Mouse (Mus musculus) stomach, postnatal 0 days (tissue): ENCODE data around the gene Stn1. TPM values are rescaled to one million over a fixed set of nuclear protein-coding genes. Genes with fewer than 3 reads are reported as not detected.
A peak's percentile ranks its signal among the peaks of the same experiment; 100 is the strongest.

Source experiments
- ATAC-seq: fragments of 200-750 bp; cut with Nextera tagmentation; 2 replicates; pipeline ENCODE4 v1.8.0; 2017; ENCODE audit not compliant: low FRiP score, low TSS enrichment
- DNase-seq: peaks from one replicate; pipeline ENCODE4 v3.0.0-alpha.2; 2016; ENCODE audit warnings: low spot score
- H3K27ac ChIP-seq: fragments of 300-500 bp; sonication (generic); replicated peaks from 2 replicates; pipeline ENCODE4 v1.5.1; 2014; ENCODE audit warnings: mild to moderate bottlenecking, control low read depth
- H3K27me3 ChIP-seq: fragments of 300-500 bp; sonication (generic); 2 replicates; pipeline ENCODE4 v1.6.1; 2014; ENCODE audit warnings: low read length; ENCODE audit not compliant: control insufficient read depth, insufficient read depth
- H3K36me3 ChIP-seq: fragments of 300-500 bp; sonication (generic); 2 replicates; pipeline ENCODE4 v1.6.1; 2014; ENCODE audit warnings: low read length, mixed read lengths; ENCODE audit not compliant: control insufficient read depth, insufficient read depth
- H3K4me1 ChIP-seq: fragments of 300-500 bp; sonication (generic); replicated peaks from 2 replicates; pipeline ENCODE4 v1.6.1; 2014; ENCODE audit warnings: antibody characterized with exemption; ENCODE audit not compliant: control insufficient read depth, insufficient read depth
- H3K4me2 ChIP-seq: fragments of 300-500 bp; sonication (generic); replicated peaks from 2 replicates; pipeline ENCODE4 v1.6.1; 2014; ENCODE audit warnings: low read depth, mild to moderate bottlenecking, control low read depth, moderate library complexity
- H3K4me3 ChIP-seq: fragments of 300-500 bp; sonication (generic); 2 replicates; pipeline ENCODE4 v1.5.1; 2014; ENCODE audit warnings: low read depth, low read length, control low read depth
- H3K9ac ChIP-seq: fragments of 300-500 bp; sonication (generic); 2 replicates; pipeline ENCODE4 v1.6.1; 2014; ENCODE audit warnings: mild to moderate bottlenecking, low read length, control low read depth, mixed read lengths
- H3K9me3 ChIP-seq: fragments of 300-500 bp; sonication (generic); 2 replicates; pipeline ENCODE4 v1.6.1; 2016; ENCODE audit warnings: low read length; ENCODE audit not compliant: control insufficient read depth
- CTCF ChIP-seq: IDR thresholded peaks from 2 replicates; pipeline ENCODE4 v1.5.1; 2016; ENCODE audit warnings: antibody characterized with exemption, low read depth, mild to moderate bottlenecking, moderate library complexity
- EP300 ChIP-seq: optimal IDR thresholded peaks from 2 replicates; pipeline ENCODE3; 2016; ENCODE audit warnings: antibody characterized with exemption
- WGBS: fragments of 180-500 bp; shearing (Covaris S2); extraction: QIAGEN DNeasy Blood & Tissue Kit; methylation state at CpG from one replicate; pipeline ENCODE4 v1.1.7; 2014; 5-methylcytosine and 5-hydroxymethylcytosine counted together
- polyA plus RNA-seq: library from polyadenylated mRNA; unstranded; fragments of >200 nt; fragmentation: Nextera tagmentation; extraction: Ambion mirVana; gene quantifications from 2 replicates; pipeline ENCODE4 v1.2.1, GENCODE M21; 2015

The Stn1 gene
- polyA plus RNA-seq, 1 experiment from 2014 or later = 25.9 TPM

GRCm38 (mm10) chr19:47473453-47473852 lies 63.9 kb downstream of the Stn1 start:
- H3K36me3 ChIP-seq = no peaks in the 10 kb centered on the region
- ATAC-seq (no peak), DNase-seq (no peak)
- no peak overlapping the region for H3K4me2 ChIP-seq
- H3K27me3 ChIP-seq = no peaks in the 10 kb centered on the region
- no peaks in the 10 kb centered on the region for H3K9me3 ChIP-seq
- WGBS = 71% methylated on average over 3 of the region's 3 CpGs
- no peaks in the 10 kb centered on the region for H3K4me1 ChIP-seq
- no peak overlapping the region for H3K4me3 ChIP-seq
- H3K9ac ChIP-seq = no peak overlapping the region
- TF ChIP-seq CTCF = no peak
- no peak for TF ChIP-seq EP300
- H3K27ac ChIP-seq = no peak overlapping the region

- peak; percentile 56 for DNase-seq
These were observed 64.4 kb downstream of the Stn1 start for GRCm38 (mm10) chr19:47472881-47473400.

GRCm38 (mm10) chr19:47471808-47472207 lies 65.5 kb downstream of the Stn1 start:
- Histone ChIP-seq H3K4me1 (no peaks in the 10 kb centered on the region), H3K4me2 (no peak overlapping the region), H3K4me3 (no peak overlapping the region), H3K9ac (no peak overlapping the region), H3K9me3 (no peaks in the 10 kb centered on the region), H3K27ac (no peak overlapping the region), H3K27me3 (no peaks in the 10 kb centered on the region), H3K36me3 (no peaks in the 10 kb centered on the region)
- TF ChIP-seq CTCF (no peak), EP300 (no peak)
- 72% methylated on average over 4 of the region's 4 CpGs for WGBS
- DNase-seq (no peak), ATAC-seq (no peak)

More at GRCm38 (mm10) chr19:47472881-47473400, 64.4 kb downstream of the Stn1 start:
- ATAC-seq = peak; percentile 71; the same call in 1 of the 2 replicates
- 33% methylated on average over 15 of the region's 15 CpGs for WGBS
- H3K4me1 ChIP-seq = no peaks in the 10 kb centered on the region
- no peak for TF ChIP-seq CTCF
- TF ChIP-seq EP300 = no peak
- no peaks in the 10 kb centered on the region for H3K36me3 ChIP-seq
- no peak overlapping the region for H3K4me2 ChIP-seq
- H3K27me3 ChIP-seq = no peaks in the 10 kb centered on the region
- no peak overlapping the region for H3K4me3 ChIP-seq
- no peak overlapping the region for H3K9ac ChIP-seq
- no peaks in the 10 kb centered on the region for H3K9me3 ChIP-seq
- H3K27ac ChIP-seq = no peak overlapping the region

DNA sequence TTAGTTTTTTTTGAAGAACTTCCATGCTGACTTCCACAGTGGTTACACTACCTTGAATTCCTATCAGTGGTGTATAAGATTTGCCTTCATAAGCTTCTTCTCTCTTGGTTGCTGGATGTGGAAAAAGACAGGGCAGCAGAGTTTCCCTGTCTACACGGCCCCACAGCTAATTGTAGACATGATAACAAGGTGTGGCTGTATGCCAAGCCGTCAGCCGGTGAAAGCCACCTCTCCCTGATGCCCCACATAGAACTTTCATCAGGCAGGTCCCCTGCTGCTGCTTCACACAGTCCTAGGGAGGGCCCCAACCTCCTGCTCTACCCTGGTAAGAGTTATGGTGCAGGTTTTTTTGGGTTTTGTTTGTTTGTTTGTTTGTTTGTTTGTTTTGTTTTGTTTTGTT lies 68.6 kb downstream of the Stn1 start:
- WGBS = 58% methylated on average over 3 of the region's 3 CpGs
- Histone ChIP-seq H3K9me3 (no peaks in the 10 kb centered on the region), H3K27me3 (no peaks in the 10 kb centered on the region)

DNA sequence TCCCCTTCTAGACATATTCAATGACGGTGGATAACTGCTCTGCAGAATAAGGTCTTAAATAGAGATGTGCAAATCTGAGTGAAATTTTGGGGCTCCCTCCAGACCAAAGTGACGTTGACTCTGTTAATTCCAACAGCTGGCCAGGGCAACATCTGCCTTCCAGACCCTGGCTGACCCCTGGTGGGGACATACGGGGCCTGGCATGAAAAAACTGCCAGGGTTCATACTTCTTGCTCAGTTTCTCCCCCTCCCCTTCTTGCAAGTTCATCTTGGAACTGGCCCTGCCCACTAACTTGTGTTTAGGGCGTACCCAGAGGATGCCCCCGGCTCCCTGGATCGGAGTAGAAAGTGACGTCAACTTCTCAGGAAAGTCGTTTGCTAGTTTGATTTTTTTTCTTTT lies 70.5 kb downstream of the Stn1 start:
- Histone ChIP-seq H3K4me2 (no peak overlapping the region), H3K4me1 (peaks cover 5% of the 10 kb centered on the region), H3K9me3 (no peaks in the 10 kb centered on the region), H3K4me3 (no peak overlapping the region), H3K27me3 (no peaks in the 10 kb centered on the region), H3K27ac (no peak overlapping the region), H3K36me3 (no peaks in the 10 kb centered on the region), H3K9ac (no peak overlapping the region)
- no peak for ATAC-seq
- WGBS = 68% methylated on average over 8 of the region's 8 CpGs
- TF ChIP-seq EP300 = no peak
- peak; percentile 19; the same call in 1 of the 2 replicates for TF ChIP-seq CTCF
- no peak for DNase-seq

More for the DNA sequence above, 68.6 kb downstream of the Stn1 start:
- no peaks in the 10 kb centered on the region for H3K36me3 ChIP-seq
- DNase-seq = no peak
- no peak for ATAC-seq
- H3K9ac ChIP-seq = no peak overlapping the region
- H3K4me3 ChIP-seq = no peak overlapping the region
- TF ChIP-seq EP300 (no peak), CTCF (no peak)
- no peak overlapping the region for H3K4me2 ChIP-seq
- H3K4me1 ChIP-seq = no peaks in the 10 kb centered on the region
- no peak overlapping the region for H3K27ac ChIP-seq

GRCm38 (mm10) chr19:47465467-47465866 lies 71.8 kb downstream of the Stn1 start:
- Histone ChIP-seq H3K9ac (no peak overlapping the region), H3K9me3 (no peaks in the 10 kb centered on the region), H3K27me3 (no peaks in the 10 kb centered on the region), H3K4me3 (no peak overlapping the region), H3K4me1 (peaks cover 5% of the 10 kb centered on the region), H3K27ac (no peak overlapping the region), H3K36me3 (no peaks in the 10 kb centered on the region), H3K4me2 (no peak overlapping the region)
- no peak for DNase-seq
- TF ChIP-seq EP300 (no peak), CTCF (peak; percentile 47)
- 71% methylated on average over 9 of the region's 9 CpGs for WGBS
- ATAC-seq = no peak
